Mouse (Mus musculus) layer of hippocampus, postnatal 25 days (tissue): Measurements from ENCODE around the gene Agpat3. TPM values are rescaled to one million over a fixed set of nuclear protein-coding genes. Genes with fewer than 3 reads are reported as not detected.

ENCODE experiments used
- DNase-seq, 2 experiments: peaks; one replicate each; pipeline ENCODE4 v3.0.0; 2022; ENCODE audit warnings: mixed read lengths in 2 of 2, low spot score in 1 of 2; ENCODE audit errors: extremely low spot score in 1 of 2
- total RNA-seq, 2 experiments: library from RNA; stranded (reverse); gene quantifications; 2 replicates each; pipeline ENCODE4 v1.2.3; 2021

Gene Agpat3
- 100 to 1,000 TPM; 233 TPM for total RNA-seq

GRCm38 (mm10) chr10:78351887-78352665, at the start of gene Agpat3:
Gene Agpat3, minus strand, starts transcription at chr10:78352489.
- peak; percentile 44 to 58 for DNase-seq

- no peak for DNase-seq
These were observed 48.8 kb upstream of the Agpat3 start for GRCm38 (mm10) chr10:78401127-78401526.

GRCm38 (mm10) chr10:78399090-78399657, 46.9 kb upstream of the Agpat3 start:
- peak in 1 of 2 experiments; percentile 35 for DNase-seq

- no peak for DNase-seq
These were observed 44.3 kb upstream of the Agpat3 start for GRCm38 (mm10) chr10:78396625-78396885.

GRCm38 (mm10) chr10:78395819-78396624, 43.7 kb upstream of the Agpat3 start:
- DNase-seq: peak; percentile 98 to 100

GRCm38 (mm10) chr10:78395377-78395776, 43.1 kb upstream of the Agpat3 start:
- DNase-seq: no peak

- DNase-seq: peak; percentile 74 to 88
These were observed 39.8 kb upstream of the Agpat3 start for GRCm38 (mm10) chr10:78392072-78392471.

GRCm38 (mm10) chr10:78390982-78391470, 38.7 kb upstream of the Agpat3 start:
- no peak for DNase-seq

- DNase-seq: no peak
These were observed 36.1 kb upstream of the Agpat3 start for GRCm38 (mm10) chr10:78388216-78388980.

GRCm38 (mm10) chr10:78385520-78385919, 33.2 kb upstream of the Agpat3 start:
- DNase-seq: no peak

- DNase-seq: no peak
These were observed 31.3 kb upstream of the Agpat3 start for GRCm38 (mm10) chr10:78383567-78383966.

GRCm38 (mm10) chr10:78378516-78378915, 26.2 kb upstream of the Agpat3 start:
- no peak for DNase-seq

- no peak for DNase-seq
These were observed 20.7 kb upstream of the Agpat3 start for GRCm38 (mm10) chr10:78372681-78373668.

- DNase-seq: no peak
These were observed 19.5 kb upstream of the Agpat3 start for GRCm38 (mm10) chr10:78371746-78372145.

- no peak for DNase-seq
These were observed 15.3 kb upstream of the Agpat3 start for GRCm38 (mm10) chr10:78367586-78367985.

GRCm38 (mm10) chr10:78366851-78367312, 14.6 kb upstream of the Agpat3 start:
- DNase-seq: no peak

- no peak for DNase-seq
These were observed 14.0 kb upstream of the Agpat3 start for GRCm38 (mm10) chr10:78366195-78366834.

GRCm38 (mm10) chr10:78365555-78365954, 13.3 kb upstream of the Agpat3 start:
- no peak for DNase-seq

GRCm38 (mm10) chr10:78364106-78364505, 11.8 kb upstream of the Agpat3 start:
- no peak for DNase-seq
